Mouse (Mus musculus) lung, embryonic 15.5 days (tissue): ENCODE results near the gene Aim2. TPM values are rescaled to one million over a fixed set of nuclear protein-coding genes. Genes with fewer than 3 reads are reported as not detected.

ENCODE experiments used
- ATAC-seq: fragments of 200-750 bp; cut with Nextera tagmentation; 2 replicates; pipeline ENCODE4 v1.8.0; 2017; ENCODE audit warnings: moderate number of reproducible peaks, borderline replicate concordance; ENCODE audit not compliant: low FRiP score, low TSS enrichment; ENCODE audit errors: extremely low read depth
- H3K27ac ChIP-seq: fragments of 300-500 bp; sonication (generic); 2 replicates; pipeline ENCODE4 v1.5.1; 2015; ENCODE audit warnings: moderate library complexity, mild to moderate bottlenecking, inconsistent platforms
- H3K27me3 ChIP-seq: fragments of 300-500 bp; sonication (generic); 2 replicates; pipeline ENCODE4 v1.6.1; 2015; ENCODE audit warnings: inconsistent platforms
- H3K36me3 ChIP-seq: fragments of 300-500 bp; sonication (generic); 2 replicates; pipeline ENCODE4 v1.6.1; 2015; ENCODE audit warnings: inconsistent platforms
- H3K4me1 ChIP-seq: fragments of 300-500 bp; sonication (generic); 2 replicates; pipeline ENCODE4 v1.6.1; 2015; ENCODE audit warnings: inconsistent platforms
- H3K4me2 ChIP-seq: fragments of 300-500 bp; sonication (generic); 2 replicates; pipeline ENCODE4 v1.6.1; 2015; ENCODE audit warnings: inconsistent platforms, mild to moderate bottlenecking, moderate library complexity
- H3K4me3 ChIP-seq: fragments of 300-500 bp; sonication (generic); 2 replicates; pipeline ENCODE4 v1.5.1; 2015; ENCODE audit warnings: mild to moderate bottlenecking, inconsistent platforms
- H3K9ac ChIP-seq: fragments of 300-500 bp; sonication (generic); 2 replicates; pipeline ENCODE4 v1.6.1; 2015; ENCODE audit warnings: inconsistent platforms
- H3K9me3 ChIP-seq: fragments of 300-500 bp; sonication (generic); 2 replicates; pipeline ENCODE4 v1.6.1; 2016; ENCODE audit warnings: inconsistent platforms
- WGBS: fragments of 180-500 bp; shearing (Covaris S2); methylation state at CpG from one replicate; pipeline ENCODE4 v1.1.7; 2015; 5-methylcytosine and 5-hydroxymethylcytosine counted together
- polyA plus RNA-seq: library from polyadenylated mRNA; unstranded; fragments of >200 nt; fragmentation: Nextera tagmentation; extraction: Ambion mirVana; gene quantifications from 2 replicates; pipeline ENCODE4 v1.2.1, GENCODE M21; 2015

Gene Aim2
- polyA plus RNA-seq, 1 experiment from 2014 or later = 1.7 TPM

- no peak overlapping the region for H3K9ac ChIP-seq
- H3K27me3 ChIP-seq = no peaks in the 10 kb centered on the region
- 0 out of 2 replicates have a peak overlapping the region, but pooled peaks have one; percentile 10 for H3K4me3 ChIP-seq
- no peaks in the 10 kb centered on the region for H3K9me3 ChIP-seq
- H3K4me2 ChIP-seq = peak overlapping the region; percentile 52
- under 1% methylated on average over 6 of the region's 6 CpGs for WGBS
- no peak overlapping the region for H3K27ac ChIP-seq
- no peaks in the 10 kb centered on the region for H3K36me3 ChIP-seq
- peak; percentile 82; the same call in 1 of the 2 replicates for ATAC-seq
- H3K4me1 ChIP-seq = no peaks in the 10 kb centered on the region
Observed at GRCm38 (mm10) chr1:173349946-173350345, 733 bp upstream of the Aim2 start.

GRCm38 (mm10) chr1:173355107-173355846 is 4.6 kb downstream of the Aim2 start:
- 59% methylated on average over 7 of the region's 7 CpGs for whole genome bisulfite sequencing
- no peak for ATAC-seq
- Histone ChIP-seq H3K9ac (no peak overlapping the region), H3K4me3 (no peak overlapping the region), H3K36me3 (no peaks in the 10 kb centered on the region), H3K9me3 (no peaks in the 10 kb centered on the region), H3K4me2 (no peak overlapping the region), H3K4me1 (no peaks in the 10 kb centered on the region), H3K27me3 (no peaks in the 10 kb centered on the region), H3K27ac (no peak overlapping the region)

GRCm38 (mm10) chr1:173356699-173357098 is 6.0 kb downstream of the Aim2 start:
- no peak overlapping the region for H3K27ac ChIP-seq
- no peak overlapping the region for H3K9ac ChIP-seq
- no peak for ATAC-seq
- no peak overlapping the region for H3K4me2 ChIP-seq
- H3K4me3 ChIP-seq = no peak overlapping the region
- no peaks in the 10 kb centered on the region for H3K27me3 ChIP-seq
- no peaks in the 10 kb centered on the region for H3K9me3 ChIP-seq
- no peaks in the 10 kb centered on the region for H3K4me1 ChIP-seq
- H3K36me3 ChIP-seq = no peaks in the 10 kb centered on the region
- 79% methylated on average over 2 of the region's 2 CpGs for WGBS

GRCm38 (mm10) chr1:173357799-173358198 is 7.1 kb downstream of the Aim2 start:
- Histone ChIP-seq H3K27me3 (no peaks in the 10 kb centered on the region), H3K9me3 (no peaks in the 10 kb centered on the region), H3K36me3 (no peaks in the 10 kb centered on the region), H3K4me3 (no peak overlapping the region), H3K27ac (no peak overlapping the region), H3K4me2 (no peak overlapping the region), H3K9ac (no peak overlapping the region), H3K4me1 (no peaks in the 10 kb centered on the region)
- 34% methylated on average over 4 of the region's 4 CpGs for WGBS
- no peak for ATAC-seq

- Histone ChIP-seq H3K9me3 (no peaks in the 10 kb centered on the region), H3K4me1 (no peaks in the 10 kb centered on the region), H3K4me3 (no peak overlapping the region), H3K36me3 (no peaks in the 10 kb centered on the region), H3K9ac (no peak overlapping the region), H3K4me2 (no peak overlapping the region), H3K27me3 (no peaks in the 10 kb centered on the region), H3K27ac (no peak overlapping the region)
- 70% methylated on average over 4 of the region's 4 CpGs for WGBS
- ATAC-seq = no peak
Observed at GRCm38 (mm10) chr1:173359590-173360290, 9.1 kb downstream of the Aim2 start.

- Histone ChIP-seq H3K27me3 (peaks cover 15% of the 10 kb centered on the region), H3K9ac (no peak overlapping the region), H3K4me1 (peaks cover 4% of the 10 kb centered on the region; the same call in 1 of the 2 replicates), H3K4me2 (no peak overlapping the region), H3K4me3 (no peak overlapping the region), H3K9me3 (no peaks in the 10 kb centered on the region), H3K27ac (no peak overlapping the region), H3K36me3 (no peaks in the 10 kb centered on the region)
- 24% methylated on average over 6 of the region's 6 CpGs for WGBS
- ATAC-seq = no peak
Observed at GRCm38 (mm10) chr1:173361651-173362050, 11.0 kb downstream of the Aim2 start.

GRCm38 (mm10) chr1:173363436-173363835 is 12.8 kb downstream of the Aim2 start:
- H3K9ac ChIP-seq = no peak overlapping the region
- H3K4me3 ChIP-seq = no peak overlapping the region
- no peak overlapping the region for H3K27ac ChIP-seq
- no peak overlapping the region for H3K4me2 ChIP-seq
- no peaks in the 10 kb centered on the region for H3K9me3 ChIP-seq
- peaks cover 13% of the 10 kb centered on the region; the same call in 1 of the 2 replicates for H3K4me1 ChIP-seq
- ATAC-seq = no peak
- no peaks in the 10 kb centered on the region for H3K36me3 ChIP-seq
- H3K27me3 ChIP-seq = peaks cover 33% of the 10 kb centered on the region
- 87% methylated on average over 2 of the region's 2 CpGs for WGBS

- Histone ChIP-seq H3K4me2 (no peak overlapping the region), H3K27ac (no peak overlapping the region), H3K4me3 (no peak overlapping the region), H3K36me3 (no peaks in the 10 kb centered on the region), H3K4me1 (peaks cover 13% of the 10 kb centered on the region; the same call in 1 of the 2 replicates), H3K27me3 (peaks cover 40% of the 10 kb centered on the region), H3K9ac (no peak overlapping the region), H3K9me3 (no peaks in the 10 kb centered on the region)
- 78% methylated on average over 4 of the region's 4 CpGs for WGBS
- no peak for ATAC-seq
Observed at GRCm38 (mm10) chr1:173364125-173364800, 13.6 kb downstream of the Aim2 start.

GRCm38 (mm10) chr1:173365970-173366409 is 15.3 kb downstream of the Aim2 start:
- ATAC-seq = 0 out of 2 replicates have a peak, but pooled peaks have one; percentile 29
- Histone ChIP-seq H3K9me3 (no peaks in the 10 kb centered on the region), H3K9ac (no peak overlapping the region), H3K36me3 (no peaks in the 10 kb centered on the region), H3K4me3 (no peak overlapping the region), H3K27ac (no peak overlapping the region), H3K4me1 (peaks cover 13% of the 10 kb centered on the region; the same call in 1 of the 2 replicates), H3K4me2 (peak overlapping the region; percentile 84; the same call in 1 of the 2 replicates), H3K27me3 (peaks cover 40% of the 10 kb centered on the region)
- 0% methylated on average over 11 of the region's 13 CpGs for WGBS

- no peaks in the 10 kb centered on the region for H3K9me3 ChIP-seq
- H3K36me3 ChIP-seq = no peaks in the 10 kb centered on the region
- no peak overlapping the region; the same call in 1 of the 2 replicates for H3K9ac ChIP-seq
- peaks cover 40% of the 10 kb centered on the region for H3K27me3 ChIP-seq
- H3K4me1 ChIP-seq = peaks cover 13% of the 10 kb centered on the region; the same call in 1 of the 2 replicates
- peak overlapping the region; percentile 84 for H3K4me2 ChIP-seq
- H3K27ac ChIP-seq = no peak overlapping the region
- ATAC-seq = peak; percentile 29; the same call in 1 of the 2 replicates
- peak overlapping the region; percentile 48 for H3K4me3 ChIP-seq
- WGBS = under 1% methylated on average over 31 of the region's 31 CpGs
Observed at GRCm38 (mm10) chr1:173366701-173367355, 16.1 kb downstream of the Aim2 start.

- WGBS = 1% methylated on average over 36 of the region's 46 CpGs
- Histone ChIP-seq H3K27me3 (peaks cover 40% of the 10 kb centered on the region), H3K9ac (no peak within 1 kb of the TSS; the same call in 1 of the 2 replicates), H3K9me3 (no peaks in the 10 kb centered on the region), H3K4me3 (peak within 1 kb of the TSS; percentile 48), H3K4me1 (peaks cover 13% of the 10 kb centered on the region; the same call in 1 of the 2 replicates), H3K4me2 (peak within 1 kb of the TSS; percentile 84), H3K36me3 (no peaks in the 10 kb centered on the region), H3K27ac (no peak within 1 kb of the TSS)
- peak; percentile 73; the same call in 1 of the 2 replicates for ATAC-seq
Observed at GRCm38 (mm10) chr1:173367356-173368046, 16.8 kb downstream of the Aim2 start, which contains the start of gene Cadm3. TSS of gene Cadm3 (minus strand) at chr1:173367695.
